Mouse (Mus musculus) liver, embryonic 13.5 days (tissue): Measurements from ENCODE around the gene Phyh. TPM values are rescaled to one million over a fixed set of nuclear protein-coding genes. Genes with fewer than 3 reads are reported as not detected.
"Not testable (repeated sequence)": the region's sequence is repeated elsewhere in the genome, so short reads cannot be mapped to it uniquely, and the experiment has no call there.

Experiments used
- ATAC-seq: fragments of 200-750 bp; cut with Nextera tagmentation; 2 replicates; pipeline ENCODE4 v1.8.0; 2017; ENCODE audit warnings: low read depth, mild to moderate bottlenecking, moderate number of reproducible peaks, moderate library complexity
- DNase-seq: peaks from one replicate; pipeline ENCODE4 v3.0.0; 2022
- H3K27ac ChIP-seq: fragments of 300-500 bp; sonication (generic); 2 replicates; pipeline ENCODE4 v1.5.1; 2015; ENCODE audit warnings: moderate library complexity, mild to moderate bottlenecking, inconsistent platforms
- H3K27me3 ChIP-seq: fragments of 300-500 bp; sonication (generic); 2 replicates; pipeline ENCODE4 v1.6.1; 2015; ENCODE audit warnings: mild to moderate bottlenecking, inconsistent platforms
- H3K36me3 ChIP-seq: fragments of 300-500 bp; sonication (generic); 2 replicates; pipeline ENCODE4 v1.6.1; 2015; ENCODE audit warnings: mild to moderate bottlenecking, inconsistent platforms
- H3K4me1 ChIP-seq: fragments of 300-500 bp; sonication (generic); replicated peaks from 2 replicates; pipeline ENCODE4 v1.6.1; 2015; ENCODE audit warnings: inconsistent platforms
- H3K4me2 ChIP-seq: fragments of 300-500 bp; sonication (generic); 2 replicates; pipeline ENCODE4 v1.6.1; 2015; ENCODE audit warnings: inconsistent platforms, mild to moderate bottlenecking, moderate library complexity
- H3K4me3 ChIP-seq: fragments of 300-500 bp; sonication (generic); replicated peaks from 2 replicates; pipeline ENCODE4 v1.5.1; 2015; ENCODE audit warnings: mild to moderate bottlenecking, inconsistent platforms
- H3K9ac ChIP-seq: fragments of 300-500 bp; sonication (generic); 2 replicates; pipeline ENCODE4 v1.6.1; 2015; ENCODE audit warnings: mild to moderate bottlenecking, inconsistent platforms
- H3K9me3 ChIP-seq: fragments of 300-500 bp; sonication (generic); replicated peaks from 2 replicates; pipeline ENCODE4 v1.6.1; 2016; ENCODE audit warnings: inconsistent platforms
- WGBS: fragments of 180-500 bp; shearing (Covaris S2); methylation state at CpG from one replicate; pipeline ENCODE4 v1.1.7; 2015; ENCODE audit not compliant: insufficient replicate concordance; 5-methylcytosine and 5-hydroxymethylcytosine counted together
- polyA plus RNA-seq: library from polyadenylated mRNA; unstranded; fragments of >200 nt; fragmentation: Nextera tagmentation; extraction: Ambion mirVana; gene quantifications from 2 replicates; pipeline ENCODE4 v1.2.1, GENCODE M21; 2015

Gene Phyh
- polyA plus RNA-seq, 1 experiment from 2014 or later: 47.6 TPM

GRCm38 (mm10) chr2:4921019-4921418 lies 2.2 kb downstream of the Phyh start:
- no peak overlapping the region for H3K27ac ChIP-seq
- 61% methylated on average over 5 of the region's 5 CpGs for WGBS

GRCm38 (mm10) chr2:4922476-4923164 lies 3.8 kb downstream of the Phyh start:
- H3K4me2 ChIP-seq: no peak overlapping the region
- H3K27ac ChIP-seq: peak overlapping the region; percentile 48
- H3K4me3 ChIP-seq: no peak overlapping the region
- 46% methylated on average over 7 of the region's 7 CpGs for WGBS
- H3K9me3 ChIP-seq: no peaks in the 10 kb centered on the region
- no peaks in the 10 kb centered on the region for H3K27me3 ChIP-seq
- peaks cover 8% of the 10 kb centered on the region; the same call in 1 of the 2 replicates for H3K36me3 ChIP-seq
- peaks cover 24% of the 10 kb centered on the region for H3K4me1 ChIP-seq
- ATAC-seq: peak; percentile 37
- no peak for DNase-seq
- H3K9ac ChIP-seq: no peak overlapping the region

More at GRCm38 (mm10) chr2:4921019-4921418, 2.2 kb downstream of the Phyh start:
- H3K9me3 ChIP-seq: no peaks in the 10 kb centered on the region
- H3K9ac ChIP-seq: no peak overlapping the region
- no peak overlapping the region for H3K4me2 ChIP-seq
- no peak overlapping the region for H3K4me3 ChIP-seq
- peaks cover 32% of the 10 kb centered on the region for H3K4me1 ChIP-seq
- peaks cover 7% of the 10 kb centered on the region; the same call in 1 of the 2 replicates for H3K36me3 ChIP-seq
- no peaks in the 10 kb centered on the region for H3K27me3 ChIP-seq
- DNase-seq (no peak), ATAC-seq (no peak)

GRCm38 (mm10) chr2:4927391-4927790 lies 8.6 kb downstream of the Phyh start:
- Histone ChIP-seq H3K27me3 (no peaks in the 10 kb centered on the region), H3K27ac (no peak overlapping the region), H3K9me3 (no peaks in the 10 kb centered on the region), H3K9ac (no peak overlapping the region), H3K4me1 (no peaks in the 10 kb centered on the region), H3K4me2 (no peak overlapping the region), H3K4me3 (no peak overlapping the region), H3K36me3 (peaks cover 21% of the 10 kb centered on the region; the same call in 1 of the 2 replicates)
- DNase-seq (no peak), ATAC-seq (no peak)
- 59% methylated on average over 3 of the region's 3 CpGs for WGBS

- H3K9ac ChIP-seq: no peak overlapping the region
- WGBS: 46% methylated on average over 2 of the region's 2 CpGs
- no peak overlapping the region for H3K27ac ChIP-seq
- no peaks in the 10 kb centered on the region for H3K9me3 ChIP-seq
- ATAC-seq: no peak
- H3K36me3 ChIP-seq: peaks cover 24% of the 10 kb centered on the region; the same call in 1 of the 2 replicates
- H3K4me2 ChIP-seq: no peak overlapping the region
- no peaks in the 10 kb centered on the region for H3K27me3 ChIP-seq
- DNase-seq: no peak
- no peak overlapping the region for H3K4me3 ChIP-seq
- no peaks in the 10 kb centered on the region for H3K4me1 ChIP-seq
These were observed 10.4 kb downstream of the Phyh start for GRCm38 (mm10) chr2:4929230-4929629.

GRCm38 (mm10) chr2:4934516-4934915 lies 15.7 kb downstream of the Phyh start:
- no peaks in the 10 kb centered on the region for H3K27me3 ChIP-seq
- 90% methylated on average over 9 of the region's 9 CpGs for WGBS
- H3K9ac ChIP-seq: no peak overlapping the region
- no peak overlapping the region for H3K4me3 ChIP-seq
- no peaks in the 10 kb centered on the region for H3K4me1 ChIP-seq
- H3K36me3 ChIP-seq: peaks cover 21% of the 10 kb centered on the region; the same call in 1 of the 2 replicates
- DNase-seq: no peak
- no peak overlapping the region for H3K27ac ChIP-seq
- ATAC-seq: no peak
- H3K9me3 ChIP-seq: no peaks in the 10 kb centered on the region
- no peak overlapping the region for H3K4me2 ChIP-seq

- WGBS: 71% methylated on average over 7 of the region's 7 CpGs
- no peaks in the 10 kb centered on the region for H3K27me3 ChIP-seq
- ATAC-seq (no peak), DNase-seq (no peak)
- peaks cover 22% of the 10 kb centered on the region for H3K36me3 ChIP-seq
- no peak overlapping the region for H3K27ac ChIP-seq
- no peak overlapping the region for H3K4me2 ChIP-seq
- H3K4me3 ChIP-seq: no peak overlapping the region
- no peaks in the 10 kb centered on the region for H3K4me1 ChIP-seq
- no peak overlapping the region for H3K9ac ChIP-seq
- no peaks in the 10 kb centered on the region for H3K9me3 ChIP-seq
These were observed 19.1 kb downstream of the Phyh start for GRCm38 (mm10) chr2:4937931-4938330.

- 77% methylated on average over 11 of the region's 11 CpGs for WGBS
- H3K27ac ChIP-seq: no peak overlapping the region
- no peak overlapping the region for H3K9ac ChIP-seq
- DNase-seq (no peak), ATAC-seq (no peak)
- no peaks in the 10 kb centered on the region for H3K4me1 ChIP-seq
- peaks cover 20% of the 10 kb centered on the region for H3K36me3 ChIP-seq
- no peak overlapping the region for H3K4me3 ChIP-seq
- H3K9me3 ChIP-seq: no peaks in the 10 kb centered on the region
- H3K27me3 ChIP-seq: no peaks in the 10 kb centered on the region
- no peak overlapping the region for H3K4me2 ChIP-seq
These were observed 22.0 kb downstream of the Phyh start for GRCm38 (mm10) chr2:4940861-4941260.

- not testable (repeated sequence) for DNase-seq, H3K27me3 ChIP-seq, H3K4me3 ChIP-seq, H3K9ac ChIP-seq, H3K4me1 ChIP-seq, H3K9me3 ChIP-seq, ATAC-seq, H3K27ac ChIP-seq, H3K4me2 ChIP-seq, H3K36me3 ChIP-seq
- 49% methylated on average over 4 of the region's 8 CpGs for WGBS
These were observed 30.9 kb downstream of the Phyh start for GRCm38 (mm10) chr2:4949691-4950090.

- 89% methylated on average over 2 of the region's 2 CpGs for WGBS
- H3K27me3 ChIP-seq: no peaks in the 10 kb centered on the region
- ATAC-seq: no peak
- H3K27ac ChIP-seq: no peak overlapping the region
- H3K9me3 ChIP-seq: no peaks in the 10 kb centered on the region
- H3K4me3 ChIP-seq: no peak overlapping the region
- H3K36me3 ChIP-seq: no peaks in the 10 kb centered on the region
- no peak overlapping the region for H3K4me2 ChIP-seq
- no peak for DNase-seq
- no peaks in the 10 kb centered on the region for H3K4me1 ChIP-seq
- no peak overlapping the region for H3K9ac ChIP-seq
These were observed 32.2 kb downstream of the Phyh start for GRCm38 (mm10) chr2:4950986-4951385.

GRCm38 (mm10) chr2:4954216-4954760 lies 35.5 kb downstream of the Phyh start:
- ATAC-seq: no peak
- no peaks in the 10 kb centered on the region for H3K36me3 ChIP-seq
- no peaks in the 10 kb centered on the region for H3K4me1 ChIP-seq
- no peaks in the 10 kb centered on the region for H3K9me3 ChIP-seq
- no peak overlapping the region for H3K27ac ChIP-seq
- no peaks in the 10 kb centered on the region for H3K27me3 ChIP-seq
- no peak overlapping the region for H3K4me3 ChIP-seq
- no peak overlapping the region for H3K9ac ChIP-seq
- H3K4me2 ChIP-seq: no peak overlapping the region
- DNase-seq: no peak
- 74% methylated on average over 6 of the region's 6 CpGs for WGBS

- ATAC-seq: no peak
- H3K9me3 ChIP-seq: no peaks in the 10 kb centered on the region
- WGBS: 79% methylated on average over 12 of the region's 12 CpGs
- H3K9ac ChIP-seq: no peak overlapping the region
- H3K27ac ChIP-seq: no peak overlapping the region
- H3K4me1 ChIP-seq: no peaks in the 10 kb centered on the region
- H3K27me3 ChIP-seq: no peaks in the 10 kb centered on the region
- no peak overlapping the region for H3K4me2 ChIP-seq
- no peak overlapping the region for H3K4me3 ChIP-seq
- no peaks in the 10 kb centered on the region for H3K36me3 ChIP-seq
- DNase-seq: no peak
These were observed 39.2 kb downstream of the Phyh start for GRCm38 (mm10) chr2:4958039-4958438.

- no peak for DNase-seq
- no peak for ATAC-seq
- 79% methylated on average over 2 of the region's 2 CpGs for WGBS
- Histone ChIP-seq H3K27ac (no peak overlapping the region), H3K4me3 (no peak overlapping the region), H3K9me3 (no peaks in the 10 kb centered on the region), H3K9ac (no peak overlapping the region), H3K4me1 (no peaks in the 10 kb centered on the region), H3K36me3 (no peaks in the 10 kb centered on the region), H3K4me2 (no peak overlapping the region), H3K27me3 (no peaks in the 10 kb centered on the region)
These were observed 49.0 kb downstream of the Phyh start for GRCm38 (mm10) chr2:4967806-4968205.
